Mouse (Mus musculus): ENCODE measurements around the gene H2-Ob.

GRCm38 (mm10) chr17:34196491-34196890 is 42.2 kb upstream of the H2-Ob start:
- TF ChIP-seq CTCF (IDR thresholded peaks at IDR 0.05; ENCODE audit: low read depth) (no peak), EP300 (optimal IDR thresholded peaks at IDR 0.05) (no peak)

All from stomach, postnatal 0 days (tissue).